Mouse (Mus musculus) left cerebral cortex, adult 9 months (tissue): ENCODE results near the gene Gas2.
A peak's percentile ranks its signal among the peaks of the same experiment; 100 is the strongest.

Source experiments
- DNase-seq, 2 experiments: peaks; one replicate each; pipeline ENCODE4 v3.0.0; 2022; ENCODE audit warnings: low spot score in 2 of 2

Gene Gas2

DNA sequence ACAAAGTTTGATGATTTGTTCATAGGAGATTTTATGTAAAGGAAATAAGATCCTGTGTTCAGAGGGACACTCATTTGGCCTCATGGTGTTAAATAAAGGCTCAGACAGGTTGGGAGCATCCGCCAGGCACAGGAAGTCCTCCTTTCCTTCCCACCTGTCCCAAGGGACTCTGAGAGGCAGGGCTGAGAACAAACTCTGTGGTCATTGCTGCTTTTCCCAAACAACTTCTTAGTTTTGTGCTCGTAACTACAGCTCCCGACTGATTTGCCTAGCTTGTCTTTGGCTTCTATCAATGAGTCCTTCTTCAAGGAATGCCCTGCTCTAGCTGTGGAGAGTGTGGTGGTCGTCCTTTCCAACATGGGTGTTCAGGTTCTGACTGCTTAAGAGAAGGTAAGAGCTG, 18.3 kb downstream of the Gas2 start:
- DNase-seq: no peak

DNA sequence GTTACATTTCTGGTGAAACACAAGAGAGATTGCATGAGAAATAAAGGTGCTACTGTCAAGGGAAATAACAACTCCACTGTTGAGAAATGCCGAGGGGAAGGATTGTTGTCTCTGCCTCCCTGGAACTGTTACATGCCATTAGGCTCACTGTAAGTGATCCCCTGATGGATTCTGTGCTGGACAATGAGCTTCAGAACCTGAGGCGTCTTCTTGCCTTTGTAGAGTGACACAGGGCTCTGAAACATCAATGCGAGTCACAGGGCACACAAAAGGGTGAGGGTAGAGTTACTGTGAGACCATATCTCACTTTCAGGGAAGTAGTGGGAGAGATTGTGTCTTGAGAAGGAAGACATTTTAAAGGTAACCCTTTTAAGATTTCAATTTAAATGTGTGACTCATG, 23.5 kb downstream of the Gas2 start:
- DNase-seq: no peak

DNA sequence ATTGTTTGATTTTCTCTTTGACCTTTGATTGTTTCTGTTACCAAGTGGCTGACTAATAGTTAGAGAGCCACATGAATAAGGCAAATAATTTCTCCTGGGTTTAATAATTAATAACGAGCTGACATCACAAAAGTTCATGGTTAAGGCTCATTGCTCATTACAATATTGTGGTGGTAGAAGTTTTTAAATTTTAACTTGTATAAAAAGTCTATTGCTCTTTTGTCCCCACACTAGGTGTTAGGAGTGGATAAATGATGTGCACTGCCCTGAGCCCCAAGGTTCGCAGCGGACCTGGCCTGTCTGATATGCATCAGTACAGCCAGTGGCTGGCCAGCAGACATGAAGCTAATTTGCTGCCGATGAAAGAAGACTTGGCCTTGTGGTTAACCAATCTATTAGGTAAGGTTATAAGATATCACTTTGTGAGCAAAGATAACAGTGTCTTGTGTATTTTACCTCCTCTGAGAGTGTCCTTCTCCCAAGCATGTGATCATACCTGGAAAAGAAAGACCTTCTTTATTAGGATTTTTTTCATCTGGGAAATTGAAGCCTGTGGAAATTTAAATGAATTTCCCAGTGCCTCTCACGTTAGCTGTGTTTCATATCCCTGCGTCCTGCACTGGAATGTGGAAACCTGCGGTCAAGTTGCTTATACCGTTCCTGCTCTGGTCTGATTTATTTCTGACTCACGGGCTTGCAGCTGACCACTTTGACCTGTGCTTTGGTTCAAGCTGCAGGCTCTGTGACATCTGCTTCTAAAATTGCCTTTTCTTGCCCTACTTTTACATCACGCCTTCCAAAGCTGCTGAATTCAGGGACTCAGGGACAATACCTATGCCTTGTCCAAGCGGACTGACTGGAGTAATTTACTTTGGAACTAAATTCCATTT, 26.1 kb downstream of the Gas2 start:
- DNase-seq: no peak

DNA sequence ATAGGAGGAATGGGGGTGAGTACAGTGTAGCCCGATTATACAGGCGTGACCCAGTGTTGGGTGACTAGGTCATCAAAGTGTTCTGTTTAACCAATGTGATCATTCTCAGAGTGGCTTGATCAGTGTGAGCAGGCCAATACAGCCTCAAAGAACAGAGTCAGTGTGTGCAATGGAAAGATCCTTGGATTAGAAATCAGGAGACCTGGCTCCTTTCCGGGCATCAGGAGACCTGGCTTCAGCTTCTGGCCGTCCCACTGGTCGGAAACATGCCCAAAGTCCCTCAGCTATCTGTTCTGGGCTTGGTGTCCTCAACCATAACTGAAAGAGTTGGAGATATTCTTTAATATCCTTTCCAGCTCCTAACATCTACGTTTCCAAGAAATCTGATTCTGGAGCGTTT, 27.8 kb downstream of the Gas2 start:
- no peak for DNase-seq

DNA sequence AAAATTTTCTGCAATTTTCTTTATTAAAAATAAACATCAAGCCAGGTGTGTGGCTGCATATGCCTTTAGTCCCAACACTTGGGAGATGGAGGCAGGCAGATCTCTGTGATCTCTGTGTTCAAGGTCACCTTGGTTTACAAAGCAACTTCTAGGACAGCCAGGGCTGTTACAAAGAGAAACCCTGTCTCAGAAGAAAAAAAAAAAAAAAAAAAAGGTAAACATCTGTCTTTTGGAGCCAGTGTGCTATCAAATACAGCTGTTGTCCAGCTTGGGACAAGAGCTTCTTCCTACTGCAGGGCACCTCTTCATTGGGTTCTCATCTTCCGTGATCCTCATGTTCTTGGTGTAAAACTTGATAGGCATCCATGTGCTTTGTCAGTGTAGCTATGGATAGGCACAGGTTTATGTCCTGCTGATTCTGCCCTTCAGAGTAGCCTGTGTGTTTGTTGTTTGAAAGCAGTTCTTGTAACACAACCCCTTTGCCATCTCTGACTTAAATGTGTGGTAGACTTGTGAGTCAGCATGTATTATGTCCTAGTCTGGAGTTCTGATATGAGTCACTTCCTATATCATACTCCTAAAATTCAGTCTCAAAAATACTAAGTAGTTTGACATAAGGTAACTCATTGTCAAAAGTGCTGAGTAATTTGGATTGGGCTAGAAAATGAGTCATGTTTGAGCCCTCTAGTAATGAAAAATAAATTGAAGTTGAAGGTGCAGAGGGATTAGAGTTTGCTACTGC, 30.6 kb downstream of the Gas2 start:
- DNase-seq: no peak

DNA sequence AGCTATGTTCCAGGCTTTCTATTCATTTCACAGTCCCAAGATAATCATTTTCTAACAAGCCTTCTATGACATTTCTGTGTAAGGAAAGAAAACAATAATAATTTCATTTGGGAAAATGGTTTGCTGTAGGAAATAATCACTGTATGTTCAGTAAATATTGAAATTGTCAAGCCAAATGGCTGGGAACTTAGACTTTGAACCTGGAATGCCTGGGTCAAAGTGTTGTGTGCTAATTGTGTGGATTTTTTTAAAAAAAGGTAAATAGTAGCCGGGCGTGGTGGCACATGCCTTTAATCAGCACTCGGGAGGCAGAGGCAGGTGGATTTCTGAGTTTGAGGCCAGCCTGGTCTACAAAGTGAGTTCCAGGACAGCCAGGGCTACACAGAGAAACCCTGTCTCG, 31.2 kb downstream of the Gas2 start:
- no peak for DNase-seq

DNA sequence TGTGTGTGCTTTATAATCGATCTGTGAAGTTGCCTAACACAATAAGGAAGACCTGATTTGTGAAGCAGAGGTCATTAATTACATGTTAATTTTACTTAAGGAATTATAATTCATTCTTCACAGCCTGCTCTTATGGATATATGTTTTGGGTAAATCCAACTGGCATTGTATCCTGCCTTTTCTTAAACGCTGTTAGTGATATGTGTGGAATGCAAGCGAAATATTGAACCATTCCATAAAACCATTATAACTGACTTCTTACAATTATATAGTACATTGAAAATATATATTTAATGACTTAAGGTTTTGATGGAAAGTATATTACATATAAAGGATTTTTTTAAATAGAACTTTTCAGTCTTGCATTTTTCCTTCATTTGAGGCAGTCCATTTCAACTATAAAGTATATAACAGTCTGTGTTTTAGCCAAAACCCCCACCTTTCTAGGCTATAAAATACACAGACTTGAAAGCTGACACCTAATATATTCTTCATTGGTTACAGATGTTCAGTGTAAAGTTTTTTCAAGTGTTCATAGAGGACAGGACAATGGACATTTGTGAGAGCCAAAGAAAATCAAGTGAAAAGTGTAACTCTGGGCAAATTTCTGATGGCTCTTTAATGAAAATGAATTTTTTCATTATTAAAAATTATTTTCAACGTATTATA, 32.5 kb downstream of the Gas2 start:
- no peak for DNase-seq

DNA sequence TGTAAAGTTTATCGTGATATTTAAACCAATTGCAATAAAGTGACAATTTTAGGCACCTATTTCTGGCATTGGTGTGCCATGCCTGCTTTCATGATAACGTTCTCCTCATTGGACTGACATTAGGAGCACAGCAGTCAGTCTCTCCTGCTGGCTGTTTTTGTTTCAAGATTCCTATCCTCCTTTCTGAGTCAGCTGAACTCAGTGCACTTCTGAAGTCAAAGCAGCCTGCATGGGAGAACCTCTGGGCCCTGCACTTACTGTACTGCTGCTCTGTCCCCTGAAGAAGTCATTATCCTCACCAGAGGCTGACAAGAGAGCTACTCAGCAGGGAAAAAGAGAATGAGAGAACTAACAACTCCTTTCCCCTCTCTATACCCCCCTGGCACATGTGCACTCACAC, 33.1 kb downstream of the Gas2 start:
- no peak for DNase-seq

DNA sequence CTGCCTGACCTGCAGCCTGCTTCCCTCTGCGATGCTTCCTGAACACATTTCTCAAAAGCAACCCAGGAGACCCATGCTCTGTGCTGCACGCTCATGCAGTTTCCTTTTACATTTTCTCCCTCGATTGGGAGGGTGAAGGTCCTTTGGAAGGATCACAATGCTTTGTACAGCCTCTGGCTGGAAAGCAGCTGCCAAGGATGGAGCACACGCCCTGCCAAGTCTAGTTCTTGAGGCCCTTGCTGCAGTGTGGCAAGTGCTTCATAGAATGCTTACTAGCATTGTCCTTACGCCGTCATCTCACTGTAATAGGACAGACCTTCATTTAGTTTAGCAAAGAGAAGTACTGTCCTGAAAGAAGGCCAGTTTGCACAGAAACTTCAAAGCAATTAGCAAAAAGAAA, 37.3 kb downstream of the Gas2 start:
- no peak for DNase-seq

DNA sequence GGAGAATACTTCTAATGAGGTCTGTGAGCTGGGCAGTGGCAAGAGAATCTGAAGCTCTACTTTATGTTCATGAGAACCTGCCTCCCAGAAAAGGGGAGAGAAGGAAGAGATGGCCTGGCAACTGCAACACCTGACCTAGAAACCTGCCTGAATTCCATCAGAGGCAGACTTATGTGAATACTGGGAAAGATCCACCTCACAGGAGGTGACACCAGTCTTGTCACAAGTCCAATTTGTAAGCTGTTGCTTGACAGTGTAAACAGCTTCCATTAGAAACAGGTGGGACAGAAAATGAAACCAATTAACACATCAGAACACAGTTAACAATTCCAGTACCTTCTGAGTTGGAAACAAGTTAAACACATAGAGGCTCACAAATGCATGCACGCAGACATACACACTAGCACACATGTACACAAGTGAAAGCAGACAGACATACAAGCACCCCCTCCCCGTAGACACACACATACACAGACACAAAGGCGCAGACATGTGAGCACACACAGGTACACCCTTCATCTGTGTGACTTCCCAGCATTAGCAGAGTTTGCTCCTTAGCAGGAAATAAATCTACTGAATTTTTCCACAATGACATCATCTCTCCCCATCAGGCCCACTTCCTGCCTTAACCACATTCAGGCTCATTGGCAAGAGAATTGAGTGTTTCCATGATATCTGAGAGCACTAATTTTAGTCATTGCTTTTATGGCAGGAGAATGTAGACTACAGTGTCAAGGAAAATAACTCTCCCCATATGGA, 51.7 kb downstream of the Gas2 start:
- no peak for DNase-seq

DNA sequence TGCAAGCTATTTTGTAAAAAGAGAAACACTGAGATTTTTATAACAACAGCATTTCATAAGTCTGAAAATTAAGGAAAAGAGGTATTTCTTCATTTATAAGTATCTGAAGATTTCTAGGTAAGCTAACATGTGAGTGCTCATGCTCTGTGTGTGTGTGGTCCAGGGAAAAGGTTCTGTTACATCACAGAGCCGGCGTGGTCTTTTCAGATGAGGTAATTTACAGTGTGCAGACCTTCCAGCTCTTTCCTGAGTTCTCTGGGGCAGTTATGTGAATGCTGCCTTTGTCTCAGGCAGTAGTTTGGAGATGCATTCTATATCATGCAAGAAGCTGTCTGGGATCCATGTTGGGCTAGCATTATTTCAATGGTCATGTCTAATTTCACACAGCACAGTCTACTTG, 52.3 kb downstream of the Gas2 start:
- DNase-seq: no peak

DNA sequence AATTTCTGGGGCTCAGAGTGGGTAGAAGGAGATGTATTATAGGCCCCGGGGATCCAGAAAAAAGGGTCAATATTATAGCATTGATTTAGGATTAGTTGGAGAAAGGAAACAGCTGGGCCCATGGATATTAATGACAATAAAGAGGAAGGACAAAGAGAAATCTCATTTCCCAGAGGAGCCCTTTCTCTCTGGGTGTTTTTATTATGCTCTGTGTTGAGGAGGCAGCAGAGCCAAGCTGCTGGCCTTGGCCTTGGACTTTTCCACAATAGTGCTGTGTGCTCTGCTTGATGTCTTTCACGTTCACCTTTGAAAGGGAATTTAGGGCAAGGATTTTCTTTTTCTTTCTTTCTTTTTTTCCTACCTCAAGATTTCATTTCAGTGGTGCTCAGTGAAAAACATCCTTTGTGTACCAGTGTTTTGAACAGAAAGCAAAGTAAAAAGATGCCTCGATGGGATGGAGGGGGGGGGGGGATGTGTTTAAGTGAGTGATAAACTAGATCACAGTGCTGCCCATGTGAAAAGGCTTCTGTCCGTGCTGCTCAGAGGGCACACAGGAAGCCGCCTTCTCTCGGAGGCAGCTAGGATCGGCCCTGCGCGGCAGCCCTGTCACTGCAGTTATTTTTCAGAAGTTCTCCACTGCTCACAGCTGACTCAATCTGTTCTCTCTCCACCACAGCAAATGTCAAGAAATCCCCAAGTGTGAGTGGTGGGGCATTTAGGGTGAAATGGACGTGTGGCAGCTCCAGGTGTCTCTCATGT, 67.1 kb downstream of the Gas2 start:
- DNase-seq: no peak

DNA sequence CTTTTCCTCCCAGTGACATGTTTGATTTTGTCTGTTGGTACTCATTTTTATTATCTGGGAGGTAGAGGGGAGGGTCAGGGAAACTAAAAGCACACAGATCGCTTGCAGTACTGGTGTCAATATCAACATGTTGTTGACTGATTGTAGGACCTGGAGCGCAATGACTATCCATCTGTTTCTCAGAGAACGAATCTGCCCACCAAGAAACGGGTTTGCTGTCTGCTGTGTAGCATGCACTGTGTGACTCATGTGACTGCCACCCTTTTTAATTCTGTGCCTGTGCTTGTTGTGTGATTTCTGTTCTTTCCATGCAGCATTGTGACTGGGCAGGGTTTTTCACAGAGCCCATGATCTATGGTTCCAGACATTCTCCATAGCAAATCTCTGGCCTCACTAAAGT, 69.4 kb downstream of the Gas2 start:
- DNase-seq: no peak

DNA sequence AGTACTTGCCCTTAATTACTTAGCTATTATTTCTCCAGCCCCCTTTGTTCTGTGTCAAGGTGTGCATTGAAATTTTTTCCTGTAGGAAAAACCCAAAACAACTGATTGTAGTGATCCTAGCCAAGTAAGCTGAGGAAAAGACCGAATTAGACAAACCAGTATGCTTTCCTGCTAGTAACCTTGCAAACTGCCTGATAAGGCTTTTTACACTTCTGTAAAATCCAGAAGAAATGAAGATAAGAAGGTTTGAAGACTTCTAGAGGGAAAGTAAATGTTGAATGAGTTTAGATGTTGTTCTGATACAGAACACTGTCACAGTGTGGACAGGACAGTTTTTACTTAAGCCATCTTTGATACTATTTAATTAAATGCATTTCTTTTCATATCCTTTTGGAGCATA, 75.5 kb downstream of the Gas2 start:
- no peak for DNase-seq

DNA sequence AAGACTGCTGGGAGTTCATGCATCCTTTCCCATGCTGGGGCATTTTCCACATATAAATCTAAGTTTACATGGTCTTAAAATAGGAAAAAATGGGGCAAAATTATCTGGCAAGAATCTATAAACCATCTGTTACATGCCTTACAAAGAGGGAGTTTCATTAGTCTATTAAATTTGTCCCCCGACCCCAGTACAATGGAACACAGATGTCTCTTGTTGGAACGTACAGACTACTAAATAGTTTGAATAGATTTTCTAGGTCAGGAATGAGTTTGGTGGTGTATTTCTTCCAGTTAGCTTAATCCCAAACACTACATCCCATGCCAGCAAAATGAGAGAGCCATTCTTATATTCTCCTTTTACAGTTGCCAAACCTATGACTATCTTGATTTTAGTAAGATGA, 78.6 kb downstream of the Gas2 start:
- no peak for DNase-seq

DNA sequence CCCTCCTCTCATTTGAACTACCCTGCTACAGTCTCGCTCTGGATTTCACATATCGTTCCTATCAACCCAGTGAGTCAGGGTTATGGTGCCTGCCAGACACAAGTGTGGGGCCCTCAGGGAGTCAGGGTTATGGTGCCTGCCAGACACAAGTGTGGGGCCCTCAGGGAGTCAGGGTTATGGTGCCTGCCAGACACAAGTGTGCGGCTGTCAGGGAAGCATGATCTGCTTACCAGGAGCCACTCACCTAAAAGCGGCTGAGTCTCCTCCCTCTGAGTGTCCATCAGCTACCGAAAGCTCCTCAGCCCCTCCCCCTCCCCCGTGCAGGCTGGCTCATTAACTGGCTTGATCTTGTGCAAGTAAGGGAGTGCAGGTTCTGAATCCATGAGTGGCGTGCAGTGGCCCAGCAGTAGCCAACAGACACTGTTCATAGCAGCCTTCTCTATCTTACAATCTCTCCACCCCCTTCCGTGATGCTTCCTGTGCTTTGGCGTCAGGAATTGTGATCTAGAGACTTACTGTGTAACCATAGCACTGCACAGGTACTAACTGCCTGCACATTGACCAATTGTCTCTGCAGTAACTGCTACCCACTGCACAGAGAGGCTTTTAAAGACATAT, 93.7 kb downstream of the Gas2 start:
- no peak for DNase-seq

DNA sequence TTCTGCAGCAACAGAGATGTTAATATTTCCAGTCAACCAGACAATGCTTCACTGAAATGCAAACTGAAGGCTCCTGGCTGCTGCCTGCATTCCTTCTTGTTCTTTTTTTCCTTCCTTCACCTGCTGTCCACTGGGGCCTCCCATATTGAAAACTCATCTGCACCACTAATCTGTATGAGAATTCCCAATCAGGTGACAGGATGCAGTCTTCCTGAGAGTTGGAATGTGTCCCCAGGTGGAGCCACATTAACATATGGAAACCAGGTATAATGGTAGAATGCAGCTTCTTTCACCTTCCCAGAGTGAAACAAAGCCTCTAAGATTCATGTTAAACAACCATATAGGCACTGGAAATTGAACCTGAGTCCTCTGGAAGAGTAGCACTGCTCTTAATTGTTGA, 96.0 kb downstream of the Gas2 start:
- no peak for DNase-seq

DNA sequence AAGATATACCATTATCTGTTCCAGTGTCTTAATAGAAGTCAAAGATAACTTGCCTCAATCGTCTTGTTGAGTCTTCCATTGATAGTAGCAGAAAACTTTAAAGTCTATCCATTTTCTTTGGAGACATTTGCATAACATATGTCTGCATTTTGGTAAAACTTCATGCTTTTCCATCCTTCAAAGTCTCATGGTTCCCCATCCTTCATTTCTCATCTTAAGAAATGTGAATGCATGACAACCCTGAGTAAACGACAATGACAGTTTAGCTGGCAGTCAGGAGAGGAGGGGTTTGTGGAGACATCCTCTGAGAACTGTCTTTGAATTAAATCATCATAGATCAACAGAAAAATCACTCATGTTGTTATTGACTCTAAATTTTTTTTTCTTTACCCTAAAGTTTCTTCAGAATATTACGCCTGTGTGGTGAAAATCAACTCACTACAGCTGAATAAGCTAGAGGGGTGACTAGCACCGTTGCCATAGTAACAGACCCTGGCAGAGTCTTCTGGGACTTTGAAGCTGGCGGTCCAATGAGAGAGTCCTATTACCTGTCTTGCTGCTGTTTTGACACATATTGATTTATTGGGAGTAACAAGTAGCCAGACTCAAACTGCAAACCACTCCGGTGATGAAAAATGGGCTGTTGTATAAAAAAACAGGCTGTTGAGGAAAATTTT, 99.0 kb downstream of the Gas2 start:
- DNase-seq: no peak

DNA sequence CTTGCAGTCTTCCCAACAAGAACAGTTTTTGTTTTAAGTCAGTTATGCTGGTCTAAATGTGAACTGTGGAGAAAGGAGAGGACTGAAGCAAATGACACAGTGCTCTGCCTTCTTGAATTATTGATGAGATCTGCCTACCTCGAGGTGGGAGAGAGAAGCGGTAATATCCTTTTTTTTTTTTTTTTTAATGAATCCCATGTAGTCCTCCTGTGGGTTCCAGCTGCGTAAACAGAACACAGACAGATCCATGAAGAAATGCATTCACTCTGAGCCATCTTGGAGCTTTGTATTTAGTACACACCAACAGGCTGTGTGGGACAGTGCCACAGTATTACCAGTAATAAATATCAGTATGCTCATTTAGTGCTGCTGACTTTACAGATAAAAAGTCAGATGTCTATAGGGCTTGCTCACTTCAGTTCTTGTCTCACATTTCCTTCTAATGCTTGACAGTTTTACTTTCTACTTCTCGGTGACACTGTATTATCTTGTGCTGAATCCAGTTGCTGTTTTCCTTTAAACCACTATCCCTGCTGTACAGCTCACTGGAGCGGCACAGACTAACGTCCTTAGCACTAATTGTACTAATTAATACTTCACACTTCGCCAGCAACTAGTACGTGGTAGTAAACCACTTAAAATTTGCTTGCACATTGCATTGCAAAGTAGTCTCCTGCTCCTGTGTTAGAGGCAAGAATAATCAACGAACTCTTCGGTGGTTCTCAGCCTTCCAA, 100.6 kb downstream of the Gas2 start:
- no peak for DNase-seq

DNA sequence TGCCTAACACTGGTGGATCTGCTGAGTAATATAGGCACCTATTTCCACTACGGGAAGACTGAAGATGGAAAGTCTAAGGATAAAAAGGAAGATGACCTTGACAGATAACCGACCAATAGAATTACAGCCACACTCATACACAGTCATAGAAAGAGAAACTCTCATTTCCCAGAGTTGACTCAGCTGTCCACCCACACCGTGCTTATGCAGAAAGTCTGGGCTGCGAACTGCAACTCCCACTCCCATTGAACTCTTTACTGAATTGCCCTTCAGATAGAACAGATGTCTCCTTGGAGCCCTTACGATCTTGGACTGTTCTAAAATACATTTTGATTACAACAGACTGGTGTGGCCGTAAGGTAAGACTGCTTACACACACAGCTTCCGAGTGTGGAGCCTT, 102.9 kb downstream of the Gas2 start:
- DNase-seq: peak in 1 of 2 experiments; percentile 43
